ENCODE assay signal across 8 mouse cellular contexts in genomic region chr7:44868919-44869696, GRCm38 (mm10). TPM values are rescaled to one million over a fixed set of nuclear protein-coding genes. Genes with fewer than 3 reads are reported as not detected.
DNase-seq lines count a peak whose midpoint lies in the region; ATAC-seq lines count a peak whose summit lies in the region.

No protein-coding gene starts in this region.

- H3K27ac ChIP-seq in liver, embryonic 15.5 days (replicated peaks) = peak overlapping the region; percentile 95
- H3K27ac ChIP-seq in neural tube, embryonic 13.5 days (replicated peaks) = peak overlapping the region; percentile 100

- H3K9ac ChIP-seq in liver, embryonic 15.5 days = peak overlapping the region; percentile 77
- peak overlapping the region; percentile 99 for H3K9ac ChIP-seq in neural tube, embryonic 13.5 days

- H3K4me3 ChIP-seq in liver, embryonic 15.5 days (replicated peaks) = peak overlapping the region; percentile 81
- peak overlapping the region; percentile 97 for H3K4me3 ChIP-seq in neural tube, embryonic 13.5 days

- peaks cover 10% of the 10 kb centered on the region; the same call in 1 of the 2 replicates for H3K27me3 ChIP-seq in liver, embryonic 15.5 days
- no peaks in the 10 kb centered on the region for H3K27me3 ChIP-seq in neural tube, embryonic 13.5 days

- H3K4me1 ChIP-seq in liver, embryonic 15.5 days (replicated peaks) = peaks cover 71% of the 10 kb centered on the region
- peaks cover 54% of the 10 kb centered on the region for H3K4me1 ChIP-seq in neural tube, embryonic 13.5 days (replicated peaks)

- ATAC-seq in liver, embryonic 15.5 days (ENCODE audit: insufficient read depth) = peak; percentile 23
- peak; percentile 48 for ATAC-seq in neural tube, embryonic 13.5 days (ENCODE audit: low read depth)

- under 1% methylated on average over 89 of the region's 108 CpGs for WGBS in liver, embryonic 15.5 days (ENCODE audit: insufficient replicate concordance)
- WGBS in neural tube, embryonic 13.5 days = under 1% methylated on average over 106 of the region's 108 CpGs

- H3K4me2 ChIP-seq in liver, embryonic 15.5 days = peak overlapping the region; percentile 98
- H3K4me2 ChIP-seq in neural tube, embryonic 13.5 days = peak overlapping the region; percentile 99

- DNase-seq in ovary, adult 18-20 months (ENCODE audit: low spot score) = peak; percentile 76
- DNase-seq in ovary, postnatal 10 days (ENCODE audit: low spot score) = no peak
- peak; percentile 56 for DNase-seq in cerebellum, adult 8-10 months
- DNase-seq in gastrocnemius, adult 8-10 months (ENCODE audit: low spot score in 2 of 2) = peak; percentile 58 to 68
- peak; percentile 58 for DNase-seq in induced T-regulatory cell, adult 2 months (ENCODE audit: low read depth)
- peak; percentile 59 to 75 for DNase-seq in thymus, postnatal 36 days

- H3K9me3 ChIP-seq in liver, embryonic 15.5 days (replicated peaks) = no peaks in the 10 kb centered on the region
- no peaks in the 10 kb centered on the region for H3K9me3 ChIP-seq in neural tube, embryonic 13.5 days

- peaks cover 11% of the 10 kb centered on the region for H3K36me3 ChIP-seq in liver, embryonic 15.5 days (replicated peaks)
- H3K36me3 ChIP-seq in neural tube, embryonic 13.5 days = peaks cover 29% of the 10 kb centered on the region

RNA-seq across cellular contexts. Expression of gene Ptov1, which starts 0.5 kb away (rescaled TPM):
- total RNA-seq in gastrocnemius, adult 8-10 months (2022) = 100 to 1,000 TPM; 146 to 178 (median 160) TPM
- polyA plus RNA-seq in liver, embryonic 15.5 days (2015; fragmentation: Nextera tagmentation; extraction: Ambion mirVana) = 54.1 and 59.1 TPM in 2 replicates
- polyA plus RNA-seq in neural tube, embryonic 13.5 days (2015; fragmentation: Nextera tagmentation; extraction: Ambion mirVana) = 471 and 515 TPM in 2 replicates

RNA-seq across cellular contexts. Expression of gene Pnkp, which starts 12.2 kb away (rescaled TPM):
- total RNA-seq in gastrocnemius, adult 8-10 months (2022) = 10 to 100 TPM; 21.2 to 23.9 (median 22.4) TPM
- 23.8 and 28.9 TPM in 2 replicates for polyA plus RNA-seq in liver, embryonic 15.5 days (2015; fragmentation: Nextera tagmentation; extraction: Ambion mirVana)
- 30.2 and 31.6 TPM in 2 replicates for polyA plus RNA-seq in neural tube, embryonic 13.5 days (2015; fragmentation: Nextera tagmentation; extraction: Ambion mirVana)

RNA-seq across cellular contexts. Expression of gene Tbc1d17, which starts 20.2 kb away (rescaled TPM):
- 10 to 100 TPM; 58.9 to 71.3 (median 63.3) TPM for total RNA-seq in gastrocnemius, adult 8-10 months (2022)
- 26.1 and 29.4 TPM in 2 replicates for polyA plus RNA-seq in liver, embryonic 15.5 days (2015; fragmentation: Nextera tagmentation; extraction: Ambion mirVana)
- 94.0 and 101 TPM in 2 replicates for polyA plus RNA-seq in neural tube, embryonic 13.5 days (2015; fragmentation: Nextera tagmentation; extraction: Ambion mirVana)

RNA-seq across cellular contexts. Expression of gene Akt1s1, which starts 20.3 kb away (rescaled TPM):
- total RNA-seq in gastrocnemius, adult 8-10 months (2022) = 100 to 1,000 TPM; 139 to 158 (median 141) TPM
- 27.7 and 32.3 TPM in 2 replicates for polyA plus RNA-seq in liver, embryonic 15.5 days (2015; fragmentation: Nextera tagmentation; extraction: Ambion mirVana)
- polyA plus RNA-seq in neural tube, embryonic 13.5 days (2015; fragmentation: Nextera tagmentation; extraction: Ambion mirVana) = 89.7 and 99.0 TPM in 2 replicates

RNA-seq across cellular contexts. Expression of gene Med25, which starts 23.4 kb away (rescaled TPM):
- total RNA-seq in gastrocnemius, adult 8-10 months (2022) = 10 to 100 TPM; 64.0 to 79.1 (median 71.0) TPM
- polyA plus RNA-seq in liver, embryonic 15.5 days (2015; fragmentation: Nextera tagmentation; extraction: Ambion mirVana) = 46.8 and 56.2 TPM in 2 replicates
- 134 and 138 TPM in 2 replicates for polyA plus RNA-seq in neural tube, embryonic 13.5 days (2015; fragmentation: Nextera tagmentation; extraction: Ambion mirVana)
